Mouse (Mus musculus) hindbrain, embryonic 11.5 days (tissue): Measurements from ENCODE around the gene Mast4. TPM values are rescaled to one million over a fixed set of nuclear protein-coding genes. Genes with fewer than 3 reads are reported as not detected.
A peak's percentile ranks its signal among the peaks of the same experiment; 100 is the strongest.

Source experiments
- ATAC-seq: fragments of 200-750 bp; cut with Nextera tagmentation; 2 replicates; pipeline ENCODE4 v1.8.0; 2017; ENCODE audit warnings: mild to moderate bottlenecking, moderate TSS enrichment, moderate library complexity; ENCODE audit not compliant: low FRiP score
- DNase-seq: peaks from one replicate; pipeline ENCODE4 v3.0.0-alpha.2; 2015; ENCODE audit warnings: low spot score
- H3K27ac ChIP-seq: fragments of 300-500 bp; sonication (generic); 2 replicates; pipeline ENCODE4 v1.5.1; 2014; ENCODE audit warnings: mild to moderate bottlenecking, low read depth, low read length
- H3K27me3 ChIP-seq: fragments of 300-500 bp; sonication (generic); 2 replicates; pipeline ENCODE4 v1.6.1; 2014; ENCODE audit warnings: mild to moderate bottlenecking, low read length, moderate library complexity, mixed read lengths; ENCODE audit not compliant: control insufficient read depth, insufficient read depth
- H3K36me3 ChIP-seq: fragments of 300-500 bp; sonication (generic); 2 replicates; pipeline ENCODE4 v1.6.1; 2014; ENCODE audit warnings: mild to moderate bottlenecking, low read length, moderate library complexity, mixed read lengths; ENCODE audit not compliant: control insufficient read depth, insufficient read depth
- H3K4me1 ChIP-seq: fragments of 300-500 bp; sonication (generic); replicated peaks from 2 replicates; pipeline ENCODE4 v1.6.1; 2014; ENCODE audit warnings: low read length, mixed read lengths; ENCODE audit not compliant: control insufficient read depth, insufficient read depth
- H3K4me2 ChIP-seq: fragments of 300-500 bp; sonication (generic); replicated peaks from 2 replicates; pipeline ENCODE4 v1.6.1; 2014; ENCODE audit warnings: mild to moderate bottlenecking, low read depth, low read length
- H3K4me3 ChIP-seq: fragments of 300-500 bp; sonication (generic); 2 replicates; pipeline ENCODE4 v1.5.1; 2014; ENCODE audit warnings: low read depth, low read length
- H3K9ac ChIP-seq: fragments of 300-500 bp; sonication (generic); 2 replicates; pipeline ENCODE4 v1.6.1; 2014; ENCODE audit warnings: low read depth, low read length
- H3K9me3 ChIP-seq: fragments of 300-500 bp; sonication (generic); 2 replicates; pipeline ENCODE4 v1.6.1; 2016; ENCODE audit warnings: low read length; ENCODE audit not compliant: control insufficient read depth
- WGBS: fragments of 180-500 bp; shearing (Covaris S2); extraction: QIAGEN DNeasy Blood & Tissue Kit; methylation state at CpG from one replicate; pipeline ENCODE4 v1.1.7; 2014; 5-methylcytosine and 5-hydroxymethylcytosine counted together
- polyA plus RNA-seq: library from polyadenylated mRNA; unstranded; fragments of >200 nt; fragmentation: Nextera tagmentation; extraction: Ambion mirVana; gene quantifications from 2 replicates; pipeline ENCODE4 v1.2.1, GENCODE M21; 2014

The Mast4 gene
- polyA plus RNA-seq, 1 experiment from 2014 or later, result 26.9 TPM

DNA sequence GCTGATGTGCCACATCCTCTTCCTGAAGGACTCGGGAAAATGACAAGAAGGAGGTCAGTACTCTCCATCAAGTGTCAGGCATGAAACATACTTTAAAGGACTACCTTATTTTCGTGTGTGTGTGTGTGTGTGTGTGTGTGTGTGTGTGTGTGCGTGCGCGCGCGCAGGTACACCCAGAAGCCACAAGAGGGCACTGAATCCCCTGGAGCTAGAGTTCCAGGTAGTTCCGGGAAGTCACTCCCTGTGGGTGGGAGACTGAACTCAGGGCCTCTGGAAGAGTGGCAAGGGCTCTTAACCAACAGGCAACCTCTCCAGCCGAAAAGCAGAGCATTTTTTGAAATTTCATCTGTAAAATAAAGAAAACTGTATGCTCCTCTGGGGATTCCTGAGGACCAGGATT lies 152.5 kb downstream of the Mast4 start:
- DNase-seq (no peak), ATAC-seq (no peak)
- WGBS, result 94% methylated on average over 9 of the region's 9 CpGs
- no peak overlapping the region for H3K27ac ChIP-seq
- no peaks in the 10 kb centered on the region for H3K4me1 ChIP-seq
- H3K36me3 ChIP-seq, result no peaks in the 10 kb centered on the region
- H3K9ac ChIP-seq, result no peak overlapping the region
- H3K4me2 ChIP-seq, result no peak overlapping the region
- no peaks in the 10 kb centered on the region for H3K9me3 ChIP-seq
- no peak overlapping the region for H3K4me3 ChIP-seq
- H3K27me3 ChIP-seq, result no peaks in the 10 kb centered on the region

DNA sequence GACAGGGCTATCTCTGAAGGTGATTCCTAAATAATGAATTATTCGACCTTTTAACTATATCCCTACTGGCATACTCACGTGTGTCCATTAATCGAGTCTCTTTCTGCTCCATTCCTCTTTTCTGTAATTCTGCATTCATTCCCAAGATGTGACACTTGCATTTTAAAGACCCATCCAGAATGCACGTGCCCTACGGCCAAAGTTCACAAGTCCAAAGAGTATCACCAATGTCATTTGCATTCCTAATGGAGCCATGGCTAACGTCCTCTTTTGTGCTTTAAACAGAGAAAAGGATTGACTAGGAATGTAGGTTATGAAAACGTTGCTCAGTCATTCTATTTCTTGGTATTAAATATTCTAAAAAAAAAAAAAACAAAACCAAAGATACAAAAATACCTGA lies 157.4 kb downstream of the Mast4 start:
- WGBS, result 37% methylated on average over 7 of the region's 7 CpGs
- no peaks in the 10 kb centered on the region for H3K27me3 ChIP-seq

DNA sequence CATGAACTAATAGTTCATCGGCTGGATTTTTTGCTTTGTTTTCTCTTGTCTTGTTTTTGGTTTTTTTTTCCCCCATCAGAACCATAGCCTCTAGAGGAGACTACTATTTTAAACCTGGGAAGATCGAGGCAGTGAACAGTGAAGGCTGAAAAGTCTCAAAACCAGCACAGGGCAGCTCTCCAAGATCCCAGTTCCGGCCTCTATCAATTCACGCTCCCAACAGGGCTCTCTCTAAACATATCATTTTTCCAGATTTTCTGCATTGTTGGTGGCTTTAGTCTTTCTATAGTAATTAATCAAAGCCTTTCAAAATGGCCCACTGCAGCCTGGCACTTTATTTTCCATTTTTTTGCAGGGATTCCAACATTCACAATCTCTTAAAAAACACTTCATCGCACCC lies 159.9 kb downstream of the Mast4 start:
- H3K4me1 ChIP-seq, result peaks cover 6% of the 10 kb centered on the region; the same call in 1 of the 2 replicates
- no peaks in the 10 kb centered on the region for H3K9me3 ChIP-seq
- WGBS, result 76% methylated on average over 5 of the region's 5 CpGs
- no peak for ATAC-seq
- no peak for DNase-seq
- H3K4me3 ChIP-seq, result no peak overlapping the region
- H3K9ac ChIP-seq, result no peak overlapping the region
- H3K36me3 ChIP-seq, result no peaks in the 10 kb centered on the region
- H3K4me2 ChIP-seq, result no peak overlapping the region
- no peaks in the 10 kb centered on the region for H3K27me3 ChIP-seq
- no peak overlapping the region for H3K27ac ChIP-seq

More for the DNA sequence above, 157.4 kb downstream of the Mast4 start:
- ATAC-seq, result no peak
- H3K9me3 ChIP-seq, result no peaks in the 10 kb centered on the region
- no peak overlapping the region for H3K9ac ChIP-seq
- no peaks in the 10 kb centered on the region for H3K36me3 ChIP-seq
- no peak for DNase-seq
- H3K4me2 ChIP-seq, result no peak overlapping the region
- H3K4me1 ChIP-seq, result peaks cover 6% of the 10 kb centered on the region; the same call in 1 of the 2 replicates
- no peak overlapping the region for H3K4me3 ChIP-seq
- H3K27ac ChIP-seq, result no peak overlapping the region

DNA sequence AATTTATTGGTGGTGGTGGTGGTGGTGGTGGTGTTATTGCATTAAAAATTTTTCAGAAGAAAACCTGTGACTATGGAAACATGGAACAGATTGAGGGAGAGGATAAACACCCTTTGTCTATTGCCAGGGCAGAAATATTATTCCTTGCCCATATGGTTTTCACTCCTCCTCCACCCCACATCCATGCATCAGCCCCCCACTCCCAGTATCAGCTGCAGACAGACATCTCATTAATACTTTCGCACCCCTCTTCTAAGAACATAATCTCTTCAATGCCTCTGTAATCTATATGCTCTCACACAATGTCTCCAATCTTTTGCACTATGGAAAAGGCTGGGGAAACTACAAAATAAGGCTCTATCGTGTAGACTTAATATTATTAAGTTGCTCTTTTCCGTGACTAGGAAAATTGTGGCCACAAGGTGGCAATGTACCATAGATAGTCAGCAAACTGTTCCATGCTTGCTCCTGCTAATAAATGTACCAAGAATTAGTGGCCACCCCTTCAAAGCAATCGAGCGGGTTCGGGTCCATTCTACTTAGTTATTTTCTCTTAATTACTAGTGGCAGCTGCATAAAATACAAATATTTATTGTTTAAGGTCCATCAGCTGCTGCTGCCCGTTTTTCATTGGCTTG lies 160.6 kb downstream of the Mast4 start:
- ATAC-seq, result no peak
- WGBS, result 48% methylated on average over 7 of the region's 7 CpGs

DNA sequence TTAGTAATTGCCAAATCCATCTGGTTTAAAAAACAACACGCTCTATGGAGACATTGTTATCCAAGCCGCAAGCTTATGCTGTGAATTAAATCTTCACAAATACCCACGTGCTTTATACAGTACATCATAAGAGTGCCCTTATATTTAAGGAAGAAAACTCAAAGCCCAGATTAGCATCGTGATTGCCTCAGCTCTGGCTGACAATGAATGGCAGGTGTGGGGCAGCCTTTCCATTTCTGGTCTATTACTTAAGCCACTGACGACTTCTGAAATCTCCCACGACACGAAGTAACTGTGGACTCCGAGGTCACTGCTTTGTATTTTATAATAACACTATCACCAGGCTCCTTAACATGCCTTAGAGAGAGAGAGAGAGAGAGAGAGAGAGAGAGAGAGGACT lies 182.4 kb downstream of the Mast4 start:
- H3K9ac ChIP-seq, result no peak overlapping the region
- DNase-seq (no peak), ATAC-seq (no peak)
- H3K4me2 ChIP-seq, result no peak overlapping the region
- H3K36me3 ChIP-seq, result no peaks in the 10 kb centered on the region
- no peaks in the 10 kb centered on the region for H3K4me1 ChIP-seq
- 89% methylated on average over 8 of the region's 8 CpGs for WGBS
- no peak overlapping the region for H3K27ac ChIP-seq
- no peaks in the 10 kb centered on the region for H3K9me3 ChIP-seq
- H3K4me3 ChIP-seq, result no peak overlapping the region
- H3K27me3 ChIP-seq, result no peaks in the 10 kb centered on the region

More for the DNA sequence above, 160.6 kb downstream of the Mast4 start:
- H3K4me3 ChIP-seq, result no peak overlapping the region
- no peaks in the 10 kb centered on the region for H3K27me3 ChIP-seq
- no peaks in the 10 kb centered on the region for H3K9me3 ChIP-seq
- peaks cover 6% of the 10 kb centered on the region; the same call in 1 of the 2 replicates for H3K4me1 ChIP-seq
- H3K27ac ChIP-seq, result no peak overlapping the region
- DNase-seq, result peak; percentile 78
- H3K4me2 ChIP-seq, result no peak overlapping the region
- no peaks in the 10 kb centered on the region for H3K36me3 ChIP-seq
- H3K9ac ChIP-seq, result no peak overlapping the region

DNA sequence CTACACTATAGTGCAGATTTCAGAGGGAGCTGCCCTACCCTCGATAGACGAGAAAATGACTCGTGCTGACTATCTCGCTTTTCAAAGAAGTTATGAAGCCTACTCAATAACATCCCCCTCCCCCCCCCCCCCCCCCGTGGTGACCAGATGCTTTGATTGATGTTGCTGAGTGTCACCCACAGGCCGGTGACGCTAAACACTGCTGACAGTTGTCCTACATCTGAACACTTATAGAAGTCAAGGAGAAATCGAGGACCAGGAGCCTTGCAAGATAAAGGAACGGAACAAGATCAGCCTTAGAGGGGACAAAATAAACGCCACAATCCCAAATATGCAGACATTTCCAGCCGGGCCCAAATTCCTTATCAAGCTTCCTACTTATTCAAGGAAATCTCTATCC lies 183.1 kb downstream of the Mast4 start:
- no peak overlapping the region for H3K4me3 ChIP-seq
- no peak overlapping the region for H3K27ac ChIP-seq
- WGBS, result 35% methylated on average over 10 of the region's 11 CpGs
- H3K9me3 ChIP-seq, result no peaks in the 10 kb centered on the region
- no peaks in the 10 kb centered on the region for H3K4me1 ChIP-seq
- no peak overlapping the region for H3K9ac ChIP-seq
- H3K36me3 ChIP-seq, result no peaks in the 10 kb centered on the region
- no peak overlapping the region for H3K4me2 ChIP-seq
- DNase-seq, result no peak
- no peak; the same call in 1 of the 2 replicates for ATAC-seq
- no peaks in the 10 kb centered on the region for H3K27me3 ChIP-seq

DNA sequence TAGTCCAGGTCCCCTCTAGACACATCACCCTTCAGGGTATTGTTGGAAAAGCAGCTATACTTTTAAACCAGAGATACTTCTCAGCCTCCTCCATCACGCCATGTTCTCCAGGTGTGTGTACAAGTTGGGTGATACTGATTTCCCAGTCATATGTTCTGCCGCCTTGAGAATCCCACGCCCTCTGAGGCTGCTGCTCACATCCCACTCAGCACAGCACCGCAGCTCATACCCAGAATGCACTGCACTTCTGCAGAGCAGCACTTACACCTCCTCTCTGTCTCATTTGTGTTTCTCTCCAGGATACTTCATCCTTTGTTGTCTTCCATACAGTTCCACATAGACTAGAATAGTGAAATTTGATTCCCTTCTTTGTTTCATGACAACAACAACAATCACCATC lies 183.6 kb downstream of the Mast4 start:
- no peak overlapping the region for H3K4me2 ChIP-seq
- WGBS, result 65% methylated on average over 4 of the region's 4 CpGs
- peak; percentile 25; the same call in 1 of the 2 replicates for ATAC-seq

DNA sequence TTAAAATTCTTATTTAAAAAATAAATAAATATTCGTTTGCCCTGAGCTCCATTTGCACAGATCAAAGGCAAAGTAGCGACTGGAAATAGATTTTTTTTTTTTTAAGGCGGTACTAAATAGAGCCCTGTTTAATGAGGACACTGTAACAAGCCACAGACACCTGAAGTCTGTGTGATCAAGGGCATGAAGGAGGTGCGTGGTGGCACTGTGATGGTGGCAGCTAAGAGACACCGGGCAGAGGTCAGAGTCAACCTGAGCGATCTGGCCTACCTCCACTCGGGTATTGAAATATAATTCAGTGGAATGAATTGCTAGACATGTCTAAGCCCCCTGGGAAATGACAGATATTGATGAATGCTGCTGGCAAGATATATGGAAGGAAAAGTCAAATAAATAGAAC lies 184.9 kb downstream of the Mast4 start:
- no peaks in the 10 kb centered on the region for H3K9me3 ChIP-seq
- H3K4me1 ChIP-seq, result no peaks in the 10 kb centered on the region
- H3K27me3 ChIP-seq, result no peaks in the 10 kb centered on the region
- ATAC-seq (no peak), DNase-seq (no peak)
- no peak overlapping the region for H3K4me2 ChIP-seq
- H3K9ac ChIP-seq, result no peak overlapping the region
- H3K36me3 ChIP-seq, result no peaks in the 10 kb centered on the region
- WGBS, result 82% methylated on average over 7 of the region's 7 CpGs
- H3K27ac ChIP-seq, result no peak overlapping the region
- H3K4me3 ChIP-seq, result no peak overlapping the region

More for the DNA sequence above, 183.6 kb downstream of the Mast4 start:
- no peaks in the 10 kb centered on the region for H3K27me3 ChIP-seq
- no peak overlapping the region for H3K9ac ChIP-seq
- H3K4me1 ChIP-seq, result no peaks in the 10 kb centered on the region
- H3K27ac ChIP-seq, result no peak overlapping the region
- no peaks in the 10 kb centered on the region for H3K36me3 ChIP-seq
- no peaks in the 10 kb centered on the region for H3K9me3 ChIP-seq
- DNase-seq, result no peak
- H3K4me3 ChIP-seq, result no peak overlapping the region

DNA sequence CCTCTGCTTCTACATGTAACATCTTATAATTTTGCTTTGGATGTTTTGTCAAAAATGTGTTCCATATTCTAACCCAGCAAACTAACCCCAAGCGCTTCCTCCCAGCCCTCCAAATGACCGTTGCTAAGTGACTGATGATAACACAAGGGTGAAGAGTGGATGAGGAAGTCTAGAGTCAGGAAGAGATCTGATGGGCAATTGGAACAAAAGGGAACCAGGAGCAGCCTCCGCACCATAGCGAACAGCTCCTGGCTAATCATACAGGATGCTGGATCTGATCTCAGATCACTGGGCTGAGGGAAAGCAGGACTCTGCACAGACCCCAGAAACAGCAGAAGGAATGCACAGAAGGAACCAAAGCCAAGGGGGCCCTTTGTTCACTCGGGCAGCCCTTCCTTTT lies 190.0 kb downstream of the Mast4 start:
- no peaks in the 10 kb centered on the region for H3K4me1 ChIP-seq
- DNase-seq (no peak), ATAC-seq (no peak)
- H3K27me3 ChIP-seq, result no peaks in the 10 kb centered on the region
- H3K4me3 ChIP-seq, result no peak overlapping the region
- no peak overlapping the region for H3K9ac ChIP-seq
- H3K27ac ChIP-seq, result no peak overlapping the region
- H3K36me3 ChIP-seq, result no peaks in the 10 kb centered on the region
- no peak overlapping the region for H3K4me2 ChIP-seq
- WGBS, result 72% methylated on average over 5 of the region's 5 CpGs
- no peaks in the 10 kb centered on the region for H3K9me3 ChIP-seq
